Mouse (Mus musculus): ENCODE data around the gene Astn1.

DNA sequence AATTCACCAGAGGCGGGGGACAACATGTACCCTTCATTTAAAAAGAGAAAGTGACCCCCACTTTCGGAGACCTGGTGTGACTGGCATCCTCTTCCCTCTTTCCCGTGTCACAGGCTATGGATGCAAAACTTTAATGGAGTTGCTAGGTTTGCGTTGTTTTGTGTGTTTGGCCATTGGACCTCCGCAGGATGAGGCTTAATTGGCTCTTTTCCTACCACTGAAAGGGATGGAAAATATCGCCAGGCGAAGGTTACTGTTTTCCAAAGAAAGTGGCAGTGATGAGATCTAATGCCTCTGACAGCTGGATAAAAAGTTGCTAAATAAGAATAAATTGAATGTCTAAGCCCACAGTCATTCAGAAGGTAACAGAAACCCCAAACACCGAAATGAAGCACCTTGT is 186.2 kb downstream of the Astn1 start:
- no peak for TF ChIP-seq CTCF (IDR thresholded peaks at IDR 0.05; ENCODE audit: borderline replicate concordance, insufficient read depth, low read length)
- no peak for TF ChIP-seq POLR2A (IDR thresholded peaks at IDR 0.05; ENCODE audit: low read depth, low read length)
